Mouse (Mus musculus) kidney, embryonic 14.5 days (tissue): Measurements from ENCODE around the gene Hoxa1. TPM values are rescaled to one million over a fixed set of nuclear protein-coding genes. Genes with fewer than 3 reads are reported as not detected.
A peak's percentile ranks its signal among the peaks of the same experiment; 100 is the strongest.

ENCODE experiments used
- ATAC-seq: fragments of 200-750 bp; cut with Nextera tagmentation; 2 replicates; pipeline ENCODE4 v1.8.0; 2017; ENCODE audit warnings: moderate number of reproducible peaks, mild to moderate bottlenecking, moderate TSS enrichment, moderate library complexity; ENCODE audit not compliant: low FRiP score, low TSS enrichment
- H3K27ac ChIP-seq: fragments of 300-500 bp; sonication (generic); 2 replicates; pipeline ENCODE4 v1.5.1; 2014; ENCODE audit warnings: low read depth, mild to moderate bottlenecking, low read length, moderate library complexity, mixed read lengths
- H3K27me3 ChIP-seq: fragments of 300-500 bp; sonication (generic); 2 replicates; pipeline ENCODE4 v1.6.1; 2014; ENCODE audit warnings: mild to moderate bottlenecking, low read length; ENCODE audit not compliant: control insufficient read depth, insufficient read depth
- H3K36me3 ChIP-seq: fragments of 300-500 bp; sonication (generic); 2 replicates; pipeline ENCODE4 v1.6.1; 2014; ENCODE audit warnings: low read length, mixed read lengths; ENCODE audit not compliant: control insufficient read depth, insufficient read depth
- H3K4me1 ChIP-seq: fragments of 300-500 bp; sonication (generic); 2 replicates; pipeline ENCODE4 v1.6.1; 2014; ENCODE audit warnings: low read length, mixed read lengths; ENCODE audit not compliant: control insufficient read depth, insufficient read depth
- H3K4me2 ChIP-seq: fragments of 300-500 bp; sonication (generic); replicated peaks from 2 replicates; pipeline ENCODE4 v1.6.1; 2014; ENCODE audit warnings: low read depth, mild to moderate bottlenecking, low read length
- H3K4me3 ChIP-seq: fragments of 300-500 bp; sonication (generic); 2 replicates; pipeline ENCODE4 v1.5.1; 2014; ENCODE audit warnings: mild to moderate bottlenecking, low read length
- H3K9ac ChIP-seq: fragments of 300-500 bp; sonication (generic); 2 replicates; pipeline ENCODE4 v1.6.1; 2014; ENCODE audit warnings: low read depth, mild to moderate bottlenecking, low read length, moderate library complexity
- H3K9me3 ChIP-seq: fragments of 300-500 bp; sonication (generic); 2 replicates; pipeline ENCODE4 v1.6.1; 2016; ENCODE audit warnings: low read length; ENCODE audit not compliant: control insufficient read depth
- WGBS: fragments of 180-500 bp; shearing (Covaris S2); extraction: QIAGEN DNeasy Blood & Tissue Kit; methylation state at CpG from one replicate; pipeline ENCODE4 v1.1.7; 2014; 5-methylcytosine and 5-hydroxymethylcytosine counted together
- polyA plus RNA-seq: library from polyadenylated mRNA; unstranded; fragments of >200 nt; fragmentation: Nextera tagmentation; extraction: Ambion mirVana; gene quantifications from 2 replicates; pipeline ENCODE4 v1.2.1, GENCODE M21; 2014

Gene Hoxa1
- polyA plus RNA-seq, 1 experiment from 2014 or later = 0.64 TPM

GRCm38 (mm10) chr6:52121173-52121572 lies 36.9 kb downstream of the Hoxa1 start:
- Histone ChIP-seq H3K4me2 (no peak overlapping the region), H3K4me1 (peaks cover 9% of the 10 kb centered on the region; the same call in 1 of the 2 replicates), H3K9me3 (no peaks in the 10 kb centered on the region), H3K4me3 (no peak overlapping the region), H3K36me3 (no peaks in the 10 kb centered on the region), H3K9ac (no peak overlapping the region), H3K27me3 (no peaks in the 10 kb centered on the region), H3K27ac (no peak overlapping the region)
- 0 out of 2 replicates have a peak, but pooled peaks have one; percentile 14 for ATAC-seq
- 24% methylated on average over 3 of the region's 3 CpGs for WGBS

DNA sequence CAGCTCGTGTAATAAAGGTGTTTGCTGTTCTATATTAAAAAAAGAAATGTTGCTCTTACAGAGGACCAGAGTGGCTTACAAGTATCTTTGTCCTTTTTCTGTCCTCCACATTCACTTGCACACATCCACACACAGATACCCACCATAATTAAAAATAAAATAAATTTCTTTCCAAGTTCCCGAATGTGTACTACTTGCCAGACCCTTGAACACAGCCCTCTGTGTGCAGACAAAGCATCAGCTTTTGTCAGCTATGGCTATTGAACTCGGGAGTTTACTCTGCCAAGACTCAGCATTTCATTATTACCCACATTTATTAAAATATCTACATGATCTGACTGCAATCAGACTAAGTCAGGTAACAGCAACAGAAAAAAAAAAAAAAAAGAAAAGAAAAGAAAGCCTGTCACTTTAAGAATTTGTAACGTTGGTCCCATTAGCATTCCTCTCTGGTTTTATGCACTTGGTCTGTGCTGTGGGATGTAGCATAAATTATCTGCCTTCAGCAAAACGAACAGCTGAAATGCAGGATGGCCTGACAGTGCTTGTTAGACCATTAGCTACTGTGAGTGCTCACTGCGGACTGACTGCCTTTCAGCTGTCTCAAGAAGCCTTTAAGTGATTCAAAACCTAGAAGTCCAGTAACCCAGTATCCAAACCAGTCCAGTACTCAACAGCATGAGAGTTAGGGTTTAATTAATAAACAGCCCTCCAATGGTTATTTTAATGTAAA lies 39.0 kb downstream of the Hoxa1 start:
- no peak for ATAC-seq
- no peaks in the 10 kb centered on the region for H3K36me3 ChIP-seq
- WGBS = 19% methylated on average over 6 of the region's 6 CpGs
- H3K27me3 ChIP-seq = no peaks in the 10 kb centered on the region; the same call in 1 of the 2 replicates
- H3K4me1 ChIP-seq = peaks cover 9% of the 10 kb centered on the region; the same call in 1 of the 2 replicates
- H3K27ac ChIP-seq = no peak overlapping the region
- no peak overlapping the region for H3K9ac ChIP-seq
- H3K4me2 ChIP-seq = no peak overlapping the region
- no peak overlapping the region for H3K4me3 ChIP-seq
- H3K9me3 ChIP-seq = no peaks in the 10 kb centered on the region

- Histone ChIP-seq H3K27ac (no peak overlapping the region), H3K4me1 (peaks cover 3% of the 10 kb centered on the region; the same call in 1 of the 2 replicates), H3K4me2 (no peak overlapping the region), H3K27me3 (no peaks in the 10 kb centered on the region; the same call in 1 of the 2 replicates), H3K4me3 (no peak overlapping the region), H3K9me3 (no peaks in the 10 kb centered on the region), H3K9ac (no peak overlapping the region), H3K36me3 (no peaks in the 10 kb centered on the region)
- 16% methylated on average over 5 of the region's 5 CpGs for WGBS
- ATAC-seq = no peak
Observed at GRCm38 (mm10) chr6:52115899-52116298, 42.2 kb downstream of the Hoxa1 start.

GRCm38 (mm10) chr6:52111846-52112245 lies 46.3 kb downstream of the Hoxa1 start:
- H3K4me3 ChIP-seq = no peak overlapping the region
- H3K9ac ChIP-seq = no peak overlapping the region
- no peaks in the 10 kb centered on the region; the same call in 1 of the 2 replicates for H3K27me3 ChIP-seq
- H3K27ac ChIP-seq = no peak overlapping the region
- ATAC-seq = no peak
- H3K36me3 ChIP-seq = no peaks in the 10 kb centered on the region
- WGBS = 49% methylated on average over 4 of the region's 4 CpGs
- no peaks in the 10 kb centered on the region for H3K9me3 ChIP-seq
- H3K4me2 ChIP-seq = no peak overlapping the region
- H3K4me1 ChIP-seq = no peaks in the 10 kb centered on the region; the same call in 1 of the 2 replicates

DNA sequence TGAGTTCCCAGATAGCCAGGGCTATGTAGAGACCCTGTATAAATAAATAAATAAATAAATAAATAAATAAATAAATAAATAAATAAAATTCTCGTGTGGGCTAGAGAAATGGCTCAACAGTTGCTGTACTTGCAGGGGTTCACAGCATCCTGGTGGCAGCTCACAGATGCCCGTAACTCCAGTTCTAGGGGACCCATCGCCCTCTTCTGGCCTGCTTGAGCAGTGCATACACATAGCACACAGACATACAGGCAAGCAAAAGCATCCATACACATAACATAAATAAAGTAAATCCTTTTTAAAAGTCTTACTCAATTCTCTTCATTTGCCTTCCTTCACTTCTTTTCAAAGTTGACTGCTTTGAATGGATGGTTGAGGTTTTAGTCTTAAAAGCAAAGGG lies 50.7 kb downstream of the Hoxa1 start:
- H3K27ac ChIP-seq = no peak overlapping the region
- no peaks in the 10 kb centered on the region for H3K27me3 ChIP-seq
- no peak overlapping the region for H3K4me3 ChIP-seq
- H3K9me3 ChIP-seq = no peaks in the 10 kb centered on the region
- ATAC-seq = no peak
- H3K36me3 ChIP-seq = no peaks in the 10 kb centered on the region
- no peak overlapping the region for H3K9ac ChIP-seq
- H3K4me1 ChIP-seq = peaks cover 6% of the 10 kb centered on the region; the same call in 1 of the 2 replicates
- H3K4me2 ChIP-seq = no peak overlapping the region
- WGBS = 94% methylated on average over 3 of the region's 3 CpGs

DNA sequence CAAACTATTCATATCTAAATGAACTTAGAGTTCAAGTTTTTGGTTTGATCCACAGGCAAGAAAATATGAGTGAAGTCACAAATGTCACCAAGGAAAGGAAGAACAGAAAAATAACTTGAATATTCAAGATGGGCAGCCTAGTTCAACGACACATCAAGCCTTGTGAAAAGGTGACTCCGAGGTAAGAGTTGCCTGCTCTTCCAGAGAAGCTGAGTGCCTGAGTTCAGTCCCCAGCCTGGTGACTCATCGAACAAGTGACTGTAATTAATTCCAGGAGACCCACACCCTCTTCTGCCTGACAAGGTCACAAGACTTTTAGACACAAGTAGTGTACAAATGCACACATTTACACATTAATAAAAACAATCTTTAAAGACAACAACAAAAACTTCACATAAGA lies 51.4 kb downstream of the Hoxa1 start:
- H3K36me3 ChIP-seq = no peaks in the 10 kb centered on the region
- 53% methylated on average over 3 of the region's 3 CpGs for WGBS
- H3K4me1 ChIP-seq = peaks cover 6% of the 10 kb centered on the region; the same call in 1 of the 2 replicates
- ATAC-seq = no peak
- H3K9me3 ChIP-seq = no peaks in the 10 kb centered on the region
- H3K4me2 ChIP-seq = no peak overlapping the region
- no peak overlapping the region for H3K27ac ChIP-seq
- H3K9ac ChIP-seq = no peak overlapping the region
- H3K4me3 ChIP-seq = no peak overlapping the region
- H3K27me3 ChIP-seq = no peaks in the 10 kb centered on the region

- 31% methylated on average over 3 of the region's 3 CpGs for WGBS
- Histone ChIP-seq H3K4me1 (peaks cover 6% of the 10 kb centered on the region; the same call in 1 of the 2 replicates), H3K36me3 (no peaks in the 10 kb centered on the region), H3K9me3 (no peaks in the 10 kb centered on the region), H3K27me3 (no peaks in the 10 kb centered on the region), H3K9ac (no peak overlapping the region), H3K27ac (no peak overlapping the region), H3K4me2 (no peak overlapping the region), H3K4me3 (no peak overlapping the region)
- no peak for ATAC-seq
Observed at GRCm38 (mm10) chr6:52106178-52106577, 51.9 kb downstream of the Hoxa1 start.

Other genes with a start within 250 kb of the Hoxa1 start
- 29.2 and 33.8 TPM in 2 replicates for gene Skap2, start 145.8 kb downstream of the Hoxa1 start, polyA plus RNA-seq
- gene Hoxa2, start 6.5 kb upstream of the Hoxa1 start, polyA plus RNA-seq = 4.7 and 5.5 TPM in 2 replicates
- gene 5730596B20Rik, start 19.2 kb upstream of the Hoxa1 start, polyA plus RNA-seq = 2.7 and 2.9 TPM in 2 replicates
- 3.1 and 3.6 TPM in 2 replicates for gene Hoxa4, start 33.4 kb upstream of the Hoxa1 start, polyA plus RNA-seq
- gene Hoxa5, start 46.3 kb upstream of the Hoxa1 start, polyA plus RNA-seq = 15.7 and 16.6 TPM in 2 replicates
- gene Hoxa6, start 50.4 kb upstream of the Hoxa1 start, polyA plus RNA-seq = 4.4 TPM in 2 replicates
- 9.7 and 13.6 TPM in 2 replicates for gene Hoxa3, start 55.0 kb upstream of the Hoxa1 start, polyA plus RNA-seq
- not detected in 2 replicates for gene Gm28308, start 55.0 kb upstream of the Hoxa1 start, polyA plus RNA-seq
- 19.1 and 19.6 TPM in 2 replicates for gene Hoxa7, start 63.5 kb upstream of the Hoxa1 start, polyA plus RNA-seq
- 58.1 and 67.8 TPM in 2 replicates for gene Hoxa9, start 72.8 kb upstream of the Hoxa1 start, polyA plus RNA-seq
- gene Hoxa10, start 82.5 kb upstream of the Hoxa1 start, polyA plus RNA-seq = 177 and 186 TPM in 2 replicates
- gene Hoxa11, start 87.5 kb upstream of the Hoxa1 start, polyA plus RNA-seq = 27.6 and 35.6 TPM in 2 replicates
- not detected in 2 replicates for gene Hoxa13, start 102.6 kb upstream of the Hoxa1 start, polyA plus RNA-seq
- not detected in 2 replicates for gene Evx1, start 155.2 kb upstream of the Hoxa1 start, polyA plus RNA-seq